Mouse (Mus musculus) liver, adult 2 months (tissue): ENCODE results near the gene Galk2. TPM values are rescaled to one million over a fixed set of nuclear protein-coding genes. Genes with fewer than 3 reads are reported as not detected.

Experiments
- DNase-seq: peaks from one replicate; pipeline ENCODE4 v3.0.0-alpha.2; 2011; ENCODE audit warnings: low read depth, low spot score; ENCODE audit errors: extremely low read depth
- H3K27ac ChIP-seq: fragments of 200-500 bp; replicated peaks from 2 replicates; pipeline ENCODE4 v1.5.1; 2012; ENCODE audit warnings: low read depth, mild to moderate bottlenecking, control low read depth, inconsistent platforms, low read length; ENCODE audit not compliant: insufficient read depth
- H3K27me3 ChIP-seq: fragments of 200-500 bp; 2 replicates; pipeline ENCODE4 v1.6.1; 2012; ENCODE audit warnings: mild to moderate bottlenecking, moderate library complexity, low read length, inconsistent platforms; ENCODE audit not compliant: control insufficient read depth, insufficient read depth
- H3K36me3 ChIP-seq: fragments of 200-500 bp; 2 replicates; pipeline ENCODE4 v1.6.1; 2012; ENCODE audit warnings: low read length, inconsistent platforms; ENCODE audit not compliant: control insufficient read depth, insufficient read depth
- H3K4me1 ChIP-seq: fragments of 200-500 bp; 2 replicates; pipeline ENCODE4 v1.6.1; 2011; ENCODE audit warnings: low read length; ENCODE audit not compliant: control insufficient read depth, insufficient read depth
- H3K4me3 ChIP-seq: fragments of 200-500 bp; 2 replicates; pipeline ENCODE4 v1.5.1; 2011; ENCODE audit warnings: low read depth, mild to moderate bottlenecking, control low read depth, low read length, moderate library complexity; ENCODE audit not compliant: insufficient read depth
- H3K79me2 ChIP-seq: fragments of 200-500 bp; 2 replicates; pipeline ENCODE4 v1.6.1; 2012; ENCODE audit warnings: inconsistent platforms, mild to moderate bottlenecking, low read length, moderate library complexity; ENCODE audit not compliant: control insufficient read depth, insufficient read depth
- H3K9ac ChIP-seq: fragments of 200-500 bp; 2 replicates; pipeline ENCODE4 v1.6.1; 2012; ENCODE audit warnings: low read depth, mild to moderate bottlenecking, control low read depth, inconsistent platforms, low read length
- CTCF ChIP-seq: fragments of 200-500 bp; IDR thresholded peaks from 2 replicates; pipeline ENCODE4 v1.5.1; 2011; ENCODE audit warnings: low read depth, low read length, control low read depth
- POLR2A ChIP-seq: fragments of 200-500 bp; IDR thresholded peaks from 2 replicates; pipeline ENCODE4 v1.6.1; 2011; ENCODE audit warnings: low read length, control low read depth; ENCODE audit not compliant: insufficient read depth; ENCODE audit errors: extremely low read depth
- WGBS: fragments of 180-500 bp; shearing (Covaris S2); methylation state at CpG from one replicate; pipeline ENCODE4 v1.1.7; 2018; 5-methylcytosine and 5-hydroxymethylcytosine counted together
- polyA plus RNA-seq: library from polyadenylated mRNA; depleted of rRNA; stranded (reverse); fragments of >200 nt; gene quantifications from 2 replicates; pipeline ENCODE4 v1.2.3, GENCODE M21; 2012
- total RNA-seq: library from RNA; depleted of rRNA; stranded (reverse); fragments of >200 nt; gene quantifications from 2 replicates; pipeline ENCODE4 v1.2.3, GENCODE M21; 2014

The Galk2 gene
- total and polyA plus RNA-seq, 2 experiments: 11.8 to 30.4 TPM

GRCm38 (mm10) chr2:125936396-125936795 lies 77.5 kb downstream of the Galk2 start:
- Histone ChIP-seq H3K36me3 (peaks cover 4% of the 10 kb centered on the region; the same call in 1 of the 2 replicates), H3K4me3 (no peak overlapping the region), H3K27ac (no peak overlapping the region), H3K9ac (no peak overlapping the region), H3K27me3 (no peaks in the 10 kb centered on the region), H3K79me2 (no peaks in the 10 kb centered on the region), H3K4me1 (no peaks in the 10 kb centered on the region)
- TF ChIP-seq CTCF: peak; percentile 41
- no peak for TF ChIP-seq POLR2A
- 75% methylated on average over 5 of the region's 5 CpGs for WGBS
- no peak for DNase-seq

GRCm38 (mm10) chr2:125938993-125939642 lies 80.2 kb downstream of the Galk2 start:
- Histone ChIP-seq H3K36me3 (peaks cover 4% of the 10 kb centered on the region; the same call in 1 of the 2 replicates), H3K27me3 (no peaks in the 10 kb centered on the region), H3K4me3 (no peak overlapping the region), H3K4me1 (no peaks in the 10 kb centered on the region), H3K27ac (no peak overlapping the region), H3K79me2 (no peaks in the 10 kb centered on the region), H3K9ac (no peak overlapping the region)
- no peak for DNase-seq
- TF ChIP-seq POLR2A (no peak), CTCF (no peak)
- 92% methylated on average over 6 of the region's 6 CpGs for WGBS

GRCm38 (mm10) chr2:125941111-125941785 lies 82.3 kb downstream of the Galk2 start:
- no peaks in the 10 kb centered on the region for H3K27me3 ChIP-seq
- no peak for DNase-seq
- H3K36me3 ChIP-seq: peaks cover 2% of the 10 kb centered on the region; the same call in 1 of the 2 replicates
- no peak overlapping the region for H3K9ac ChIP-seq
- H3K27ac ChIP-seq: no peak overlapping the region
- H3K79me2 ChIP-seq: no peaks in the 10 kb centered on the region
- H3K4me1 ChIP-seq: no peaks in the 10 kb centered on the region
- no peak overlapping the region for H3K4me3 ChIP-seq
- TF ChIP-seq POLR2A: no peak
- TF ChIP-seq CTCF: no peak
- WGBS: 79% methylated on average over 6 of the region's 6 CpGs

GRCm38 (mm10) chr2:125943301-125943700 lies 84.4 kb downstream of the Galk2 start:
- no peaks in the 10 kb centered on the region for H3K4me1 ChIP-seq
- 67% methylated on average over 1 of the region's 1 CpGs for WGBS

GRCm38 (mm10) chr2:125948195-125948594 lies 89.3 kb downstream of the Galk2 start:
- H3K27me3 ChIP-seq: no peaks in the 10 kb centered on the region
- no peak overlapping the region for H3K9ac ChIP-seq
- no peak for TF ChIP-seq POLR2A
- DNase-seq: no peak
- H3K4me3 ChIP-seq: no peak overlapping the region
- no peak overlapping the region for H3K27ac ChIP-seq
- no peaks in the 10 kb centered on the region for H3K79me2 ChIP-seq
- 94% methylated on average over 2 of the region's 2 CpGs for WGBS
- peaks cover 25% of the 10 kb centered on the region for H3K36me3 ChIP-seq
- H3K4me1 ChIP-seq: no peaks in the 10 kb centered on the region

More at GRCm38 (mm10) chr2:125943301-125943700, 84.4 kb downstream of the Galk2 start:
- DNase-seq: no peak
- Histone ChIP-seq H3K9ac (no peak overlapping the region), H3K4me3 (no peak overlapping the region), H3K79me2 (no peaks in the 10 kb centered on the region), H3K27ac (no peak overlapping the region), H3K27me3 (no peaks in the 10 kb centered on the region), H3K36me3 (peaks cover 13% of the 10 kb centered on the region)
- TF ChIP-seq CTCF: no peak
- TF ChIP-seq POLR2A: no peak

- Histone ChIP-seq H3K9ac (no peak overlapping the region), H3K27ac (no peak overlapping the region), H3K4me1 (no peaks in the 10 kb centered on the region), H3K36me3 (no peaks in the 10 kb centered on the region), H3K4me3 (no peak overlapping the region), H3K27me3 (no peaks in the 10 kb centered on the region), H3K79me2 (no peaks in the 10 kb centered on the region)
- TF ChIP-seq CTCF (no peak), POLR2A (no peak)
- peak; percentile 38 for DNase-seq
- 26% methylated on average over 1 of the region's 1 CpGs for WGBS
These were observed 109.9 kb downstream of the Galk2 start for GRCm38 (mm10) chr2:125968811-125969210.
